Mouse (Mus musculus) lung, embryonic 15.5 days (tissue): ENCODE measurements around the gene Slc7a4. TPM values are rescaled to one million over a fixed set of nuclear protein-coding genes. Genes with fewer than 3 reads are reported as not detected.
A peak's percentile ranks its signal among the peaks of the same experiment; 100 is the strongest.

Source experiments
- ATAC-seq: fragments of 200-750 bp; cut with Nextera tagmentation; 2 replicates; pipeline ENCODE4 v1.8.0; 2017; ENCODE audit warnings: moderate number of reproducible peaks, borderline replicate concordance; ENCODE audit not compliant: low FRiP score, low TSS enrichment; ENCODE audit errors: extremely low read depth
- H3K27ac ChIP-seq: fragments of 300-500 bp; sonication (generic); 2 replicates; pipeline ENCODE4 v1.5.1; 2015; ENCODE audit warnings: moderate library complexity, mild to moderate bottlenecking, inconsistent platforms
- H3K27me3 ChIP-seq: fragments of 300-500 bp; sonication (generic); 2 replicates; pipeline ENCODE4 v1.6.1; 2015; ENCODE audit warnings: inconsistent platforms
- H3K36me3 ChIP-seq: fragments of 300-500 bp; sonication (generic); 2 replicates; pipeline ENCODE4 v1.6.1; 2015; ENCODE audit warnings: inconsistent platforms
- H3K4me1 ChIP-seq: fragments of 300-500 bp; sonication (generic); 2 replicates; pipeline ENCODE4 v1.6.1; 2015; ENCODE audit warnings: inconsistent platforms
- H3K4me2 ChIP-seq: fragments of 300-500 bp; sonication (generic); 2 replicates; pipeline ENCODE4 v1.6.1; 2015; ENCODE audit warnings: inconsistent platforms, mild to moderate bottlenecking, moderate library complexity
- H3K4me3 ChIP-seq: fragments of 300-500 bp; sonication (generic); 2 replicates; pipeline ENCODE4 v1.5.1; 2015; ENCODE audit warnings: mild to moderate bottlenecking, inconsistent platforms
- H3K9ac ChIP-seq: fragments of 300-500 bp; sonication (generic); 2 replicates; pipeline ENCODE4 v1.6.1; 2015; ENCODE audit warnings: inconsistent platforms
- H3K9me3 ChIP-seq: fragments of 300-500 bp; sonication (generic); 2 replicates; pipeline ENCODE4 v1.6.1; 2016; ENCODE audit warnings: inconsistent platforms
- WGBS: fragments of 180-500 bp; shearing (Covaris S2); methylation state at CpG from one replicate; pipeline ENCODE4 v1.1.7; 2015; 5-methylcytosine and 5-hydroxymethylcytosine counted together
- polyA plus RNA-seq: library from polyadenylated mRNA; unstranded; fragments of >200 nt; fragmentation: Nextera tagmentation; extraction: Ambion mirVana; gene quantifications from 2 replicates; pipeline ENCODE4 v1.2.1, GENCODE M21; 2015

Gene Slc7a4
- polyA plus RNA-seq, 1 experiment from 2014 or later, result 9.6 TPM

DNA sequence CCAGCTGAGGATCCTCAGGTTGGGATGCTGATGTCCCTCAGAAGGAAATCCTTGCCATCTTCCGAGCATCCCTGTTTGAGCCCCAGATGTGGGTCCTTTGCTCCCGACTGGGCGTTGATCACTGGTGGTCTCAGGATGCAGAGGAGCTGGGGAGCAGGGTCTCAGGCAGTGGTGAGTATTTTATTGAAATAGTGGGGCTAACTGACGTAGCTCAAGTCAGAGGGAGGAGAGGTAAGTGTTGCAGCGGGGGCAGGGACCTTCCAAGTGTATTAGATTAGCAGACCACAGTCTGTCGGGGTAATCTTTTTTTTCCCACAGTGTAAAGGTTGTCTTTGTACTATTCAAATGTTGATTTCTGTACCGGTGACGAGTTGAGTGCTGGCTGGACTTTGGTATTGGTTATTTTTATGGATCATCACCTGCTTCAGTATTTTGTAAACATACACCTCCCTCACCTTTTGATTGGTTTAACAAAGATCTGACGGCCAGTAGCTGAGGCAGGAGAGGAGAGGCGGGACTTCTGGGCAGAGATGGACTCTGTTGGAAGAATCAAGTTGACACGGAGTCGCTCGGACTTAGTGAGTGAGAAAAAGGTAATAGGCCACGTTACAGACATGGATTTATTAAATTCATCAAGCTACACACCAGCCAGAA is 50.2 kb downstream of the Slc7a4 start:
- no peak overlapping the region for H3K4me2 ChIP-seq
- no peaks in the 10 kb centered on the region for H3K9me3 ChIP-seq
- WGBS, result 70% methylated on average over 14 of the region's 14 CpGs
- H3K4me1 ChIP-seq, result peaks cover 17% of the 10 kb centered on the region
- peaks cover 7% of the 10 kb centered on the region; the same call in 1 of the 2 replicates for H3K36me3 ChIP-seq
- no peaks in the 10 kb centered on the region for H3K27me3 ChIP-seq
- H3K9ac ChIP-seq, result no peak overlapping the region
- no peak overlapping the region for H3K4me3 ChIP-seq
- no peak for ATAC-seq
- H3K27ac ChIP-seq, result no peak overlapping the region

DNA sequence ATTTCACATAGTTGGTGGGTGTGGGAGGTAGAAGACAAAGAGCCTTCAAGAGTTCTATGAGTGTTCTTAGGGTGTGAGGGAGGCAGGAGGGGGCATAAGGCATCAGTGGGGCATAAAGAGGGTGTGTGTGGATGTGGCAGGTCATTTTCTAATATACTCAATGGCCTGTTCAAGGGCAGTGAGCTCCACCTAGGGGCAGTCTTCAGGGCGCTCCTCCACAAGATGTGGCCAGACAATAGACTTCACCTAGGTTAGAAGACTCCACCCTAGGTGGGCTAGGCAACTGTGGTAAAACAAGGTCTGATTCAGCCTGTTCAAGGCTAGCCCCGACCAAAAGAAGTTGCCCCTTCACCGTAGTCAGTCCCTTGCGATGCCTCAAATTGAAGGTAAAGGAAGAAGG is 50.7 kb downstream of the Slc7a4 start:
- Histone ChIP-seq H3K4me2 (no peak overlapping the region), H3K27ac (no peak overlapping the region), H3K9ac (no peak overlapping the region), H3K4me1 (peaks cover 17% of the 10 kb centered on the region), H3K36me3 (peaks cover 12% of the 10 kb centered on the region), H3K9me3 (no peaks in the 10 kb centered on the region), H3K27me3 (no peaks in the 10 kb centered on the region), H3K4me3 (no peak overlapping the region)
- ATAC-seq, result no peak
- WGBS, result 50% methylated on average over 4 of the region's 4 CpGs

DNA sequence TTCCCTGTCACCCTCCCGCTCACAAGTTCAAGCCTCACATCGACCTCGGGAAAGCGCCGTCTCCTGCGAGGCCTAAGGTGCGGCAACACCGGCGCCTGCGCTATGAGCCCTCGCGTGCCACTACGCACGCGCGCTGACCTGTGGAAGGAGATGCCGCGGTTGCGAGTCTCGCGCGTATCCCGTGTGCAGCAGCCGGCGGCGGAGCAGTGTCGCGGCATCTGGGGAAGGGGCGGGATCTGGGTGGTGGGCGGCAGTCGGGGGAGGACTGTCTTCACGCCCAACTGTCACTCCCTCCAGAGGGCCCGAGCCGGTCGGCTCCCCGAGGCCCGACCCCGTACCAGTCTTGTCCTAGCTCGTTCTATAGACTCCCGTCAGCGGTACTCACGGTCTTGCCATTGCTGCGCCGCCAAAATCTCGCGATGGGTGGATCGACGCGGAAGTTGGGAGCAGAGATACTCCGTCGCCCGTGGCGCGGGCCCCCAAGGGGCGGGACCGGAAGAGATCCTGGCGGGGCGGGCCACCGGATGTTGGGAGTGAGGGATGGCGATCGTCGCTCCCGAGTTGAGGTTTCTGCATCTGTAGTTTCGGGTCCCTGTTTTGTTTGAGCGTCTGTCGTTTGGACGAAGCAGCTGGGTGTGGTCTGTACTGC is 52.2 kb downstream of the Slc7a4 start, which contains the start of gene Thap7:
Gene Thap7, minus strand, starts transcription at position 497 of the 649 bp plus-strand sequence.
- Histone ChIP-seq H3K4me3 (peak within 1 kb of the TSS; percentile 78), H3K9me3 (no peaks in the 10 kb centered on the region), H3K4me2 (peak within 1 kb of the TSS; percentile 82), H3K9ac (peak within 1 kb of the TSS; percentile 87), H3K36me3 (peaks cover 26% of the 10 kb centered on the region), H3K27me3 (no peaks in the 10 kb centered on the region), H3K27ac (peak within 1 kb of the TSS; percentile 97), H3K4me1 (peaks cover 17% of the 10 kb centered on the region)
- under 1% methylated on average over 67 of the region's 67 CpGs for WGBS
- peak; percentile 97 for ATAC-seq

DNA sequence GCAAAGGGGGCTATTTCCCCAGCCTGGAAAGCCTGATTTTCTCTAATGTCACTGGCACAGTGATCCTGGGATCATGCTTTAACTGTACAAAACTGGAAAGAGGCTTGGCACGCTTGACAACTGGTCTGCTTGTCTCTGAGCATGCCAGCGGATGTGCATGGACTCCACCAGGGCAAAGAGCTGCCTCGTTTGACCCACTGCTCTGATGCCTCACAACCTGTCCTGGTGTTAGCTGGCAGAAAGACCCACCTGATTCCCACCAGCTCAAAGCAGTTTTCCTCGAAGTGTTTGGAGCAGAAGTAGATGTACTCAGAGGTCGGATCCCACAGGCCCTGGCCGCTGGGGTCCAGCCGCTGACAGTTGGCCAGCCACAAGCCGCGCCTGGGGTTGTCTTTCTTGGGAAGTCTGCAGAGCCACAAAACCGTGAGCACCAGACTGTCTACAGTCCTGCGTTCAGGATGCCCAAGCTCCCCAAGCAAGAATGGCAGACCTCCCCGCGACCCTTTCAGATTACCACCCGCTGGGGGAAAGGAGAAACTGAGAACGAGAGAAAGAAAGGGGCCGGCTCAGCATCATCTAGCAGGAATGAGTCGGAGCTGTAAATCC is 52.9 kb downstream of the Slc7a4 start:
- H3K36me3 ChIP-seq, result peaks cover 33% of the 10 kb centered on the region
- 13% methylated on average over 17 of the region's 17 CpGs for WGBS
- ATAC-seq, result no peak

DNA sequence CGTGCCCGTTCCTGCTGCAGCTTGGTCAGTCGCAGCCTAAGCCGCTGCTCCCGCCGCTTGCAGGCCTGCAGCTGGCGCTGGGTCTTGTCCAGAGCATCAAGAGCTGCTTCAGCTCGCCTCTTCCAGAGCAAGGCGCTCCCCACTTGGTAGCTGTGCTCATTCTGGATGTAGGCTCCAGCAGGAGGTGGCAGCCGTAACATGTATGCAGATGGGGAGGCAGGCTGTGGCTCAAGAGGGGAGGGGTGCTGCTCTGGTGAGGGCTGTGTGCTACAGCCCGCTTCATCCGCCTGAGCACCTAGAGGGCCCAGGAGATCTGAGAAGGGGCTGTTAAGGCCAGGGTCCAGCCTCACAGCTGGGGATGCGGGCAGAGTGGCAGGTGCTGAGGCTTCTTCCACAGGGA is 54.7 kb downstream of the Slc7a4 start:
- no peak for ATAC-seq
- H3K9me3 ChIP-seq, result no peaks in the 10 kb centered on the region
- 85% methylated on average over 13 of the region's 13 CpGs for WGBS
- no peak overlapping the region for H3K4me2 ChIP-seq
- H3K4me3 ChIP-seq, result no peak overlapping the region
- peaks cover 48% of the 10 kb centered on the region for H3K36me3 ChIP-seq
- no peaks in the 10 kb centered on the region for H3K27me3 ChIP-seq
- H3K9ac ChIP-seq, result no peak overlapping the region
- peaks cover 17% of the 10 kb centered on the region for H3K4me1 ChIP-seq
- H3K27ac ChIP-seq, result no peak overlapping the region

More for the DNA sequence above, 52.9 kb downstream of the Slc7a4 start:
- peaks cover 17% of the 10 kb centered on the region for H3K4me1 ChIP-seq
- peak overlapping the region; percentile 82 for H3K4me2 ChIP-seq
- peak overlapping the region; percentile 78 for H3K4me3 ChIP-seq
- peak overlapping the region; percentile 87 for H3K9ac ChIP-seq
- no peaks in the 10 kb centered on the region for H3K9me3 ChIP-seq
- peak overlapping the region; percentile 97 for H3K27ac ChIP-seq
- H3K27me3 ChIP-seq, result no peaks in the 10 kb centered on the region

DNA sequence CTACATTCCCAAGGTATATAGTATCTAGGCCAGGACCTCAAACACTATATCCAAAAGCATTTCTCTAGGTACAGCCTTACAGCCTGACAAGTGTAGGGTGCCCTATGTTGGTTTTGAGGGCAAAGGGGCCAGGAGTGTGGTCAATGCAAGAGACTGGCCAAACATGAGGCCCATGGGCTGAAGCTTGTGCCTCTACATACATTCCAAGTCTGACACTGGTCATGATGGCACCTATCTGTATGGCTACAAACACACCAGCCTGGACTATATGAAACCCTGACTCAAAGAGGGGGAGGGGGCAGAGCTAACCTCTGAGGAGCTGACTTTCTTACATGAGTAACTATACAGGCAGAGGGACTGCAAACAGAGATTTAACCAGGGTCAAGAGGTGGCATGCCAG is 55.4 kb downstream of the Slc7a4 start:
- no peak overlapping the region for H3K9ac ChIP-seq

DNA sequence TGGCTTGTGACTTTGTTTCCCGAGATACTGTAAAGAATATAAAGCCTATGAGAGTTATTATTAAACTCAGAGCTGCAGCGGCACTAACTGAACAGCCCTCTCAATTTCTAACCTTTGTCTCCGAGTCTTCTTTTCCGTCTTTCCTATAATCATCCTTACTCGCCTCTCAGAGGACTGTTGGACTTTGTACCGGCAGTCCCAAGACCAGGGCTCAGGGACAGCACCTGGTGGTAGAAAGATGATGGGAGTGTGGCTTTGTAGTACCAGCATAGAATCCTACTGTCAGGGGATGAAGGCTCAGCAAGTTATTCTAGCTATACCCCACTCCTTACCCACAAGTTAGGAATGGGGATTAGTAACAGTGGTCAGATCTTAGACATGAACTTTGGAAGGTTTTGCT is 56.8 kb downstream of the Slc7a4 start:
- H3K4me3 ChIP-seq, result no peak overlapping the region
- no peak overlapping the region for H3K27ac ChIP-seq
- WGBS, result 88% methylated on average over 6 of the region's 6 CpGs
- no peaks in the 10 kb centered on the region for H3K27me3 ChIP-seq
- H3K9ac ChIP-seq, result no peak overlapping the region
- H3K4me2 ChIP-seq, result no peak overlapping the region
- no peak for ATAC-seq
- peaks cover 69% of the 10 kb centered on the region for H3K36me3 ChIP-seq
- peaks cover 10% of the 10 kb centered on the region; the same call in 1 of the 2 replicates for H3K4me1 ChIP-seq
- H3K9me3 ChIP-seq, result no peaks in the 10 kb centered on the region

More for the DNA sequence above, 55.4 kb downstream of the Slc7a4 start:
- Histone ChIP-seq H3K36me3 (peaks cover 55% of the 10 kb centered on the region), H3K4me1 (peaks cover 17% of the 10 kb centered on the region), H3K27ac (no peak overlapping the region), H3K27me3 (no peaks in the 10 kb centered on the region), H3K4me2 (no peak overlapping the region), H3K4me3 (no peak overlapping the region), H3K9me3 (no peaks in the 10 kb centered on the region)
- no peak for ATAC-seq

DNA sequence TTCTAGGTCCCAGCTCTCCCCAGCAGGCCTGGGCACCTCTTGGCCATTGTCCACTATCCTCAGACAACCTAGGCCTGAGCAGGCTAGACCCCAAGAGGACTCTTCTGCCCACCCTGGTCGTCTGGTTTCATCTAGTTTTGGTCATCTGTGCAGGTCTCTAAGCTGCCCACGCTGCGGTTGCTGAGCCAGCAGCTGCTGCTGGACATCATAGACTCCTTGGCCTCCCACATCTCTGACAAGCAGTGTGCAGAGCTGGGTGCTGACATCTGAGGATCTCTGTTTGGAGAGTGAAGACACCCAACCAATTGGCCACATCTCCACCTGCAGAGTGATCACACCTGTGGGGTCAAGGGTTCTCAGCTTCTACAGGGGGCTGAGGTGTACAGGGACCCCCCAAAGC is 57.5 kb downstream of the Slc7a4 start:
- no peak overlapping the region for H3K9ac ChIP-seq
- no peaks in the 10 kb centered on the region for H3K27me3 ChIP-seq
- H3K36me3 ChIP-seq, result peaks cover 76% of the 10 kb centered on the region
- 79% methylated on average over 3 of the region's 3 CpGs for WGBS
- H3K9me3 ChIP-seq, result no peaks in the 10 kb centered on the region
- H3K4me3 ChIP-seq, result no peak overlapping the region
- no peak for ATAC-seq
- peaks cover 10% of the 10 kb centered on the region; the same call in 1 of the 2 replicates for H3K4me1 ChIP-seq
- H3K27ac ChIP-seq, result no peak overlapping the region
- no peak overlapping the region for H3K4me2 ChIP-seq

DNA sequence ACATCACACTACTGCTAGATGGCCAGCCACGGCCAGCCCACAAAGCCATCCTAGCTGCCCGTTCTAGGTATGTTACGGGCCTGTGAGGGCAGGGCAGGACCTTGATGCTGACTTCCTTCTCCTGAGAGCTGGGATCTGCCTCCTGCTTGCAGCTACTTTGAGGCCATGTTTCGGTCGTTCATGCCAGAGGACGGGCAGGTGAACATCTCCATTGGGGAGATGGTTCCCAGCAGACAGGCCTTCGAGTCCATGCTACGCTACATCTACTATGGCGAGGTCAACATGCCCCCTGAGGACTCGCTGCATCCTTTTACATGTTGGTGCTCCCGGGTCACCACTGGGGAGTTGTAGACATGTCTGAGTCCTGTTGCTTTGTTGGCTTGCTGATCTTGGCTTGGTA is 58.9 kb downstream of the Slc7a4 start:
- Histone ChIP-seq H3K4me3 (no peak overlapping the region), H3K27ac (no peak overlapping the region), H3K36me3 (peaks cover 89% of the 10 kb centered on the region), H3K9ac (no peak overlapping the region), H3K4me1 (no peaks in the 10 kb centered on the region), H3K9me3 (no peaks in the 10 kb centered on the region), H3K4me2 (no peak overlapping the region), H3K27me3 (no peaks in the 10 kb centered on the region)
- 93% methylated on average over 11 of the region's 11 CpGs for WGBS
- no peak for ATAC-seq

Other genes starting within 250 kb of the Slc7a4 start
- 13.6 and 15.0 TPM in 2 replicates for gene Snap29, start 177.2 kb downstream of the Slc7a4 start, polyA plus RNA-seq
- 23.4 and 29.1 TPM in 2 replicates for gene Pi4ka, start 176.9 kb downstream of the Slc7a4 start, polyA plus RNA-seq
- gene Crkl, start 131.2 kb downstream of the Slc7a4 start, polyA plus RNA-seq, result 67.5 and 67.8 TPM in 2 replicates
- gene Aifm3, start 93.6 kb downstream of the Slc7a4 start, polyA plus RNA-seq, result 3.3 and 3.6 TPM in 2 replicates
- 79.9 TPM in 2 replicates for gene Lztr1, start 74.5 kb downstream of the Slc7a4 start, polyA plus RNA-seq
- 54.5 and 56.8 TPM in 2 replicates for gene Thap7, start 52.1 kb downstream of the Slc7a4 start, polyA plus RNA-seq
- 1.3 and 1.8 TPM in 2 replicates for gene Lrrc74b, start 22.0 kb downstream of the Slc7a4 start, polyA plus RNA-seq
- gene P2rx6, start 21.3 kb downstream of the Slc7a4 start, polyA plus RNA-seq, result 1.2 and 1.7 TPM in 2 replicates
- 28.2 and 32.2 TPM in 2 replicates for gene Smpd4, start 36.1 kb upstream of the Slc7a4 start, polyA plus RNA-seq
- 6.8 and 7.8 TPM in 2 replicates for gene Ccdc74a, start 63.3 kb upstream of the Slc7a4 start, polyA plus RNA-seq
- gene Med15, start 149.7 kb upstream of the Slc7a4 start, polyA plus RNA-seq, result 37.2 and 41.7 TPM in 2 replicates
- 61.2 and 66.0 TPM in 2 replicates for gene Klhl22, start 176.4 kb upstream of the Slc7a4 start, polyA plus RNA-seq
- gene Scarf2, start 214.1 kb upstream of the Slc7a4 start, polyA plus RNA-seq, result 20.5 and 23.9 TPM in 2 replicates
- 0.09 TPM in 1 of 2 replicates, not detected in the other for gene B830017H08Rik, start 249.9 kb upstream of the Slc7a4 start, polyA plus RNA-seq